Mouse (Mus musculus) olfactory bulb, adult 2 months (tissue): ENCODE data around the gene Nt5c2. TPM values are rescaled to one million over a fixed set of nuclear protein-coding genes. Genes with fewer than 3 reads are reported as not detected.
"Not testable (repeated sequence)": the region's sequence is repeated elsewhere in the genome, so short reads cannot be mapped to it uniquely, and the experiment has no call there.

Source experiments
- H3K27ac ChIP-seq: fragments of 200-500 bp; 2 replicates; pipeline ENCODE4 v1.5.1; 2012; ENCODE audit warnings: low read depth, low read length; ENCODE audit not compliant: insufficient read depth
- H3K4me1 ChIP-seq: fragments of 200-500 bp; 2 replicates; pipeline ENCODE4 v1.6.1; 2012; ENCODE audit warnings: low read length; ENCODE audit not compliant: control insufficient read depth, insufficient read depth
- H3K4me3 ChIP-seq: fragments of 200-500 bp; 2 replicates; pipeline ENCODE4 v1.5.1; 2012; ENCODE audit warnings: mild to moderate bottlenecking, low read depth, low read length, moderate library complexity; ENCODE audit not compliant: insufficient read depth
- CTCF ChIP-seq: fragments of 200-500 bp; IDR thresholded peaks from 2 replicates; pipeline ENCODE4 v1.5.1; 2012; ENCODE audit warnings: low read depth, mild to moderate bottlenecking, low read length, moderate library complexity; ENCODE audit not compliant: insufficient read depth
- POLR2A ChIP-seq: fragments of 200-500 bp; IDR thresholded peaks from 2 replicates; pipeline ENCODE4 v1.6.1; 2012; ENCODE audit warnings: mild to moderate bottlenecking, low read depth, low read length, moderate library complexity; ENCODE audit not compliant: insufficient read depth
- WGBS: fragments of 180-500 bp; shearing (Covaris S2); methylation state at CpG from one replicate; pipeline ENCODE4 v1.1.7; 2018; 5-methylcytosine and 5-hydroxymethylcytosine counted together
- polyA plus RNA-seq: library from polyadenylated mRNA; stranded (reverse); fragments of >200 nt; gene quantifications from 2 replicates; pipeline ENCODE4 v1.2.4, GENCODE M21; 2012; ENCODE audit warnings: low replicate concordance; ENCODE audit not compliant: missing spikeins, insufficient read depth, insufficient read length

Nt5c2 gene
- polyA plus RNA-seq, 1 experiment, result not detected

GRCm38 (mm10) chr19:46983966-46984380, 31.0 kb downstream of the Nt5c2 start:
- Histone ChIP-seq H3K27ac (no peak overlapping the region), H3K4me1 (peaks cover 22% of the 10 kb centered on the region), H3K4me3 (no peak overlapping the region)
- WGBS, result 64% methylated on average over 11 of the region's 11 CpGs
- no peak for TF ChIP-seq POLR2A
- TF ChIP-seq CTCF, result no peak

GRCm38 (mm10) chr19:46983352-46983965, 31.5 kb downstream of the Nt5c2 start:
- TF ChIP-seq POLR2A, result no peak
- TF ChIP-seq CTCF, result no peak
- WGBS, result 66% methylated on average over 14 of the region's 14 CpGs
- Histone ChIP-seq H3K27ac (no peak overlapping the region), H3K4me1 (peaks cover 17% of the 10 kb centered on the region), H3K4me3 (no peak overlapping the region)

DNA sequence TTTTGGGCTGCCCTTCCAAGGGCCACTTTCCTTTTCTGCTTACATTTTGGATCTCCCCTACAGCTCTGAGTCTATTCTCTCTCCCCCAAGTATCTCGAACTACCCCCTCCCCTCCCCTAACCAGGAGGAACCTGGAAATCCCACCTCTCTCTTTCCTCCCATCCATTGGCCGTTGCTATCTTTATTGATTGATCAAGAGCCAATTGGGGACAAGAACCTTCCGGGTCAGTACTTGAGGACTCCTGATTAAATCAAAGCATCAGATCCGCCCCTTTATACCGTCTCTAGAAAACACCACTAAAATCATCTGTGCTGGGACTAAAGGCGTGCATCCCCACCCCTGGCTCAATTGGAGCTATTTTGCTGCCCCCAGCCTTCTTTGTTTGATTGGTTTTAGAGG, 33.5 kb downstream of the Nt5c2 start:
- Histone ChIP-seq H3K4me3 (no peak overlapping the region), H3K4me1 (peaks cover 7% of the 10 kb centered on the region; the same call in 1 of the 2 replicates), H3K27ac (no peak overlapping the region)
- TF ChIP-seq POLR2A (no peak), CTCF (no peak)
- WGBS, result 53% methylated on average over 6 of the region's 6 CpGs

DNA sequence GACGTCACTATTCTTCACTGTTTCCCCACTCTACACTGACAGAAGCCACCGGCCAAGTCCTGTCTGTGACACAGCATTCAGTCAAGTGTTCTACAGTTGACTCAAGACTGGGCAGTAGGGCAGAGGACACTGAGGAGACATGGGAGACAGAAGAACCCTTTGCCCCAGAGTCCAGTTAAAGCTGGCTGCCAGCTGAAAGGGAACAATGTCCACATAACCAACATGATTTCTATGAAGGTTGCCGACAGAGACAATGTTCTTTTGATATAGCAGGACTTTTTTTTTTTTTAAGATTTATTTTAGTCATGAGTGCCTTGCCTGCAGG, 35.2 kb downstream of the Nt5c2 start:
- H3K27ac ChIP-seq, result no peak overlapping the region
- H3K4me1 ChIP-seq, result peaks cover 7% of the 10 kb centered on the region; the same call in 1 of the 2 replicates
- WGBS, result 70% methylated on average over 3 of the region's 3 CpGs
- H3K4me3 ChIP-seq, result no peak overlapping the region
- TF ChIP-seq POLR2A (no peak), CTCF (no peak)

DNA sequence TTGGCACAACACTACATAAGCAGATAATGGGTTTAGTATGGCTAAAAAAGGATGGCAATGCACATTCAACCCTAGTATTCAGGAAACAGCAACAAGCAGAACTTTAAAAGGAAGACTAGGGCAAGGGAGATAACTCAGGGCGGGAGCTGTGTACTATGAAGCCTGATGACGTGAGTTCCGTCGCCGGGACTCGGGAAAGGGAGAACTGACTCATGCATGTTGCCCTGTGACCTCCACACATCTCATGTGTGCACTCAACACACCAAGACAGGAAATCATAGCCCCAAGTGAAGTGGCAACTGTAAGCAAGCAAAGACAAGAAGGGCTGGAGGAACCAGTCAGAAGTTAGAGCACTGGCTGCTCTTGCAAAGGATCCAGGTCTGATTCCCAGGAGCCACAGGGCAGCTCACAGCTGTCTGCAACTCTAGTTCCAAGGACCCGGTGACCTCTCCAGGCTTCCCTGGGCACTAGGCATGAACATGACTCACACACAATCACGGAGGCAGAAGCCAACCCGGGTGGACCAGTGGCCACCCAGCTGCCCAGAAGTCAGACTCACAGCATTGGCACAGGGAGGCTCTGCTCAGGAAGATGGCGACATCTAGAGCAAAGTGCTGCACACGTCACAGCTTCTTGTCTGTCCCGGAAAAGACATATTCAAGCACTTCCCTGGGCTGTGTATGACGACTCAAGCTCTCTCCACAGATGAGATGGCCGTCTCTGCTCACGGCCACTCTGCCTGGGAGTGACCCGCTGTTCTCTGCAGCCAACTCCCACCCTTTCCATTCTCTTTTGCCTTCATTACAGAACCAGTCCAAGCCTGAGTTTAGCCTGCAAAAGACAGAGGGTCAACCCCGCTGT, 35.8 kb downstream of the Nt5c2 start:
- Histone ChIP-seq H3K27ac (no peak overlapping the region), H3K4me3 (no peak overlapping the region), H3K4me1 (peaks cover 7% of the 10 kb centered on the region; the same call in 1 of the 2 replicates)
- no peak for TF ChIP-seq POLR2A
- no peak for TF ChIP-seq CTCF
- 86% methylated on average over 17 of the region's 17 CpGs for WGBS

- not testable (repeated sequence) for H3K4me1 ChIP-seq, H3K27ac ChIP-seq, H3K4me3 ChIP-seq
- WGBS, result 100% methylated on average over 3 of the region's 3 CpGs
These were observed 36.9 kb downstream of the Nt5c2 start for GRCm38 (mm10) chr19:46978069-46978468.

DNA sequence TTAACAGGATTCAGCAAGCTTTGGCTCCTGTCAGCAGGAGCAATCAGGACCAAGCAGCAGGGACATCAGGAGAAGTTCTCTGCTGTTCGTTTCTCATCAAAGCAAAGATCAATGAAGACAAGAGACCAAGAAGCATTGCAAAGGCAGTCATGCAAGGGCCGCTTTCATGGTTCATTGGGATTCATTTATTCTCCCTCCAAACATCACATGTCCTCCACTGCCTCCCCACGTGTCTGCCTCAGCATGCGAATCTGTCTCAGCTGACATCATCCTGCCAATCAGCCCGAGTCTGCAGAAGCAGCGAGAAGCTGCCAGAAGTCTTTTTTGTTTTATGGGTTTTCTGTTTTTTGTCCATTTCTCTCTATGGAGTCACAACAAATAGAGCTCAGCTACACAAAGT, 37.5 kb downstream of the Nt5c2 start:
- Histone ChIP-seq H3K4me3 (no peak overlapping the region), H3K27ac (no peak overlapping the region), H3K4me1 (peaks cover 11% of the 10 kb centered on the region)
- no peak for TF ChIP-seq POLR2A
- WGBS, result 49% methylated on average over 6 of the region's 6 CpGs

GRCm38 (mm10) chr19:46976743-46977142, 38.2 kb downstream of the Nt5c2 start:
- no peak overlapping the region for H3K27ac ChIP-seq
- TF ChIP-seq CTCF (no peak), POLR2A (no peak)
- peaks cover 11% of the 10 kb centered on the region for H3K4me1 ChIP-seq
- H3K4me3 ChIP-seq, result no peak overlapping the region
- WGBS, result 62% methylated on average over 2 of the region's 2 CpGs

DNA sequence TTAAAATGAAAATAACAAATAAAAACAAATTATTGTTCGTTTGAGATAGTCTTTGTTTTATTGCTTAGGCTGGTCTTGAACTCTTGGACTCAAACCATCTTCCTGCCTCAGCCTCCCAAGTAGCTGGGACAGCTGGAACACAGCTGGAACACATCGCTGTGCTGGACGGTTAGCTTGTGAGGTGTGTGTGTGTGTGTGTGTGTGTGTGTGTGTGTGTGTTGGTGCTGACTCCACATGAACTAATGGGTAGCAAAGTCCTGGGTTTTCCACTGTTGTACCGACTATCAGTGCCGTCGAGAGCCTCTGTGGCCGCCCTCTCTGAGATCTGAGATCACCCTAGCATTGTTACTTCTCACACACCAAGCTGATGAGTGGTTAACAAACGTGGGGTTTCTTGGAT, 39.0 kb downstream of the Nt5c2 start:
- 87% methylated on average over 8 of the region's 8 CpGs for WGBS
- peaks cover 18% of the 10 kb centered on the region for H3K4me1 ChIP-seq

More for the DNA sequence above, 39.0 kb downstream of the Nt5c2 start:
- Histone ChIP-seq H3K27ac (no peak overlapping the region), H3K4me3 (no peak overlapping the region)
- TF ChIP-seq POLR2A (no peak), CTCF (no peak)
